Mouse (Mus musculus) neural tube, embryonic 14.5 days (tissue): ENCODE data around the gene Cd79a. TPM values are rescaled to one million over a fixed set of nuclear protein-coding genes. Genes with fewer than 3 reads are reported as not detected.

ENCODE experiments used
- ATAC-seq: fragments of 200-750 bp; cut with Nextera tagmentation; 2 replicates; pipeline ENCODE4 v1.8.0; 2017; ENCODE audit warnings: low read depth, mild to moderate bottlenecking, moderate TSS enrichment, moderate library complexity
- H3K27ac ChIP-seq: fragments of 300-500 bp; sonication (generic); 2 replicates; pipeline ENCODE4 v1.5.1; 2014; ENCODE audit warnings: low read depth, mild to moderate bottlenecking, control low read depth, low read length, moderate library complexity, mixed read lengths
- H3K27me3 ChIP-seq: fragments of 300-500 bp; sonication (generic); 2 replicates; pipeline ENCODE4 v1.6.1; 2014; ENCODE audit warnings: low read length; ENCODE audit not compliant: control insufficient read depth, insufficient read depth
- H3K36me3 ChIP-seq: fragments of 300-500 bp; sonication (generic); 2 replicates; pipeline ENCODE4 v1.6.1; 2014; ENCODE audit warnings: low read length, mixed read lengths; ENCODE audit not compliant: control insufficient read depth, insufficient read depth
- H3K4me1 ChIP-seq: fragments of 300-500 bp; sonication (generic); 2 replicates; pipeline ENCODE4 v1.6.1; 2014; ENCODE audit warnings: low read length; ENCODE audit not compliant: control insufficient read depth, insufficient read depth
- H3K4me2 ChIP-seq: fragments of 300-500 bp; sonication (generic); 2 replicates; pipeline ENCODE4 v1.6.1; 2014; ENCODE audit warnings: mild to moderate bottlenecking, low read depth, low read length, control low read depth
- H3K4me3 ChIP-seq: fragments of 300-500 bp; sonication (generic); 2 replicates; pipeline ENCODE4 v1.5.1; 2014; ENCODE audit warnings: low read depth, low read length, control low read depth, mixed read lengths
- H3K9ac ChIP-seq: fragments of 300-500 bp; sonication (generic); replicated peaks from 2 replicates; pipeline ENCODE4 v1.6.1; 2014; ENCODE audit warnings: low read depth, mild to moderate bottlenecking, control low read depth, low read length, mixed read lengths
- H3K9me3 ChIP-seq: fragments of 300-500 bp; sonication (generic); 2 replicates; pipeline ENCODE4 v1.6.1; 2016; ENCODE audit warnings: low read length; ENCODE audit not compliant: control insufficient read depth
- WGBS: fragments of 180-500 bp; shearing (Covaris S2); extraction: QIAGEN DNeasy Blood & Tissue Kit; methylation state at CpG from one replicate; pipeline ENCODE4 v1.1.7; 2014; 5-methylcytosine and 5-hydroxymethylcytosine counted together
- polyA plus RNA-seq: library from polyadenylated mRNA; unstranded; fragments of >200 nt; fragmentation: Nextera tagmentation; extraction: Ambion mirVana; gene quantifications from 2 replicates; pipeline ENCODE4 v1.2.1, GENCODE M21; 2014

Gene Cd79a
- 0.16 and 0.18 TPM in 2 replicates for polyA plus RNA-seq

DNA sequence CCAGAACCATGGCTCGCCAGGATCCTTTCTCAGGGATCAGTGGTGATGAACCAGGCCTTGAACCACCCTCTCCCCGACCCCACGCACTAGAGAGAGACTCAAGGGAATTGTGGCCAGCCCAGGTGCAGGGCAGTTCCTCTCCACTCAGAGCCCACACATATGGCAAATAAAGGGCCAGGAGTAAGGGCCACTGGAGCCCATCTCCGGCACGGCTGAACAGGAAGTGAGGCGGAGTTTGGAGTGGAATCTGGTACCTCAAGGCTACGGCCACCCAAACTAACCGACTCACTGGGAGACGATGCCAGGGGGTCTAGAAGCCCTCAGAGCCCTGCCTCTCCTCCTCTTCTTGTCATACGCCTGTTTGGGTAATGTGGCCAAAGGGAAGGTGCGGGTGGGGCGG, at the start of gene Cd79a:
Cd79a (plus strand) TSS at position 158 of the 400 bp plus-strand sequence.
- H3K4me2 ChIP-seq: no peak within 1 kb of the TSS
- no peak within 1 kb of the TSS for H3K4me3 ChIP-seq
- H3K4me1 ChIP-seq: no peaks in the 10 kb centered on the region
- WGBS: 79% methylated on average over 12 of the region's 12 CpGs
- no peaks in the 10 kb centered on the region for H3K36me3 ChIP-seq
- H3K27ac ChIP-seq: no peak within 1 kb of the TSS
- H3K27me3 ChIP-seq: no peaks in the 10 kb centered on the region
- ATAC-seq: no peak
- H3K9me3 ChIP-seq: no peaks in the 10 kb centered on the region
- no peak within 1 kb of the TSS for H3K9ac ChIP-seq

DNA sequence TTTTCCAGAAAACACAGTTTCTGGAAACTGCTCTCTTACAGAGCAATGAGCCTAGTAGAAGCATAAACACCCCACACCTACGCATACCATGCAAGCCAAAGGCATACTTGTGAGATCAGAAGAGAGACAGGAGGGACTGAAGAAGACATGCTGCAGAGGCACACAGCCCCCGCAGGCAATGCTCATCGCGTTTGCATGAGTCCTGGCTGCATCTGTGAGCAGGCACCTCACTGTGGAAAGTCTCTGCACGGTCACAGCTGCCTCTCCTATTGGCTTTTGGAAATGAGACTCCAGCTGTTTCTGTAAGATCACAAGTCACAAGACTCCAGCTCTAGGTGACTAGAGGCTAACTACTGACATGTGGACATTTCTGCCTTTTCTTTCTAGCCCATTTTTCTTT, 47.0 kb upstream of the Cd79a start:
- no peaks in the 10 kb centered on the region for H3K36me3 ChIP-seq
- 38% methylated on average over 5 of the region's 5 CpGs for WGBS
- no peak for ATAC-seq
- H3K27me3 ChIP-seq: no peaks in the 10 kb centered on the region
- no peaks in the 10 kb centered on the region for H3K4me1 ChIP-seq
- no peak overlapping the region for H3K4me2 ChIP-seq
- no peaks in the 10 kb centered on the region for H3K9me3 ChIP-seq
- H3K27ac ChIP-seq: no peak overlapping the region
- no peak overlapping the region for H3K9ac ChIP-seq
- no peak overlapping the region for H3K4me3 ChIP-seq

DNA sequence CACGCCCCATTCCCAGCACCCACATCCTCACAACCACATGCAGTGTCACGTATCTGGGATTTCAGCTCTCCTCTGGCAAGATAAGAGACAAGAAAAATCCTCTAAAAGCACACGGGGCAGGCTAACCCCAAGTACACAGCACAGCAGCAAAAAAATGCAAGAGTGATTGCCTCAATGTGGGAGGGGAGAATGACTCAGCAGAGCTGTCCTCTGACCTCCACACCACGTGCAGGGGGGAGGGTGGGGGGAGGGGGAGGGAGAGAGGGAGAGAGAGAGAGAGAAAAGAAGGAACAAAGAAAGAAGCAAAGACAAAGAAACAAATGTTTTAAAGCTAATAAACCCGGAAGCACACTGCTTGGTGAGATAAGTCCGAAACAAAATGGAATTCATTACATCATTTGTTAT, 46.3 kb upstream of the Cd79a start:
- no peaks in the 10 kb centered on the region for H3K4me1 ChIP-seq
- H3K27ac ChIP-seq: no peak overlapping the region
- no peaks in the 10 kb centered on the region for H3K9me3 ChIP-seq
- WGBS: 33% methylated on average over 6 of the region's 6 CpGs
- no peaks in the 10 kb centered on the region for H3K36me3 ChIP-seq
- no peak overlapping the region for H3K9ac ChIP-seq
- H3K4me3 ChIP-seq: no peak overlapping the region
- no peak overlapping the region for H3K4me2 ChIP-seq
- no peak for ATAC-seq
- no peaks in the 10 kb centered on the region for H3K27me3 ChIP-seq

DNA sequence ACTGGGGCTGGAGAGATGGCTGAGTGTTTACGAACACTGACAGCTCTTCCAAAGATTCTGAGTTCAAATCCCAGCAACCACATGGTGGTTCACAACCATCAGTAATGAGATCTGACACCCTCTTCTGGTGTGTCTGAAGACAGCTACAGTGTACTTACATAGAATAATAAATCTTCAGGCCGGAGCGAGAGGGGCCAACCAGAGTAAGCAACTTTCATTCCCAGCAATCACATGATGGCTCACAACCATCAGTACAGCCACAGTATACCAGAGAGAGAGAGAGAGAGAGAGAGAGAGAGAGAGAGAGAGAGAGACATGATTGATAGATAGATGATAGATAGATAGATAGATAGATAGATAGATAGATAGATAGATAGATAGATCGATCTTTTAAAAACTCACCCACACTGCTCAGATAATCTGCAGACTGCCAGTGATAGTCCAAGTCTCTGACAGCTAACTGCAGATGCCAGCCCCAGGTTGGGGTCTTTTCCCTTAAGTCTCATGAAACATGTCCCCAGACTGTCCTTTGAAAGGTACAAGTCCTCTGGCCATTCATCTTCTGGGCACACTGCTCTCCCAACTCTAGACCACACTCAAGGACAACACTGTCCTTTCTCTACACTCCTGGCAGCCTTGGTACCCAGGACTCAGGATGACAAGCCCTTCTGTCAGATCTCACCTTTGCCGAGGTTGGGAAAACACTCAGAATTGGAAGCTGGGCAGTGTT, 45.4 kb upstream of the Cd79a start:
- no peak overlapping the region for H3K27ac ChIP-seq
- H3K4me1 ChIP-seq: no peaks in the 10 kb centered on the region
- H3K9me3 ChIP-seq: no peaks in the 10 kb centered on the region
- no peaks in the 10 kb centered on the region for H3K36me3 ChIP-seq
- no peak for ATAC-seq
- 82% methylated on average over 5 of the region's 5 CpGs for WGBS
- no peak overlapping the region for H3K4me3 ChIP-seq
- no peak overlapping the region for H3K4me2 ChIP-seq
- no peaks in the 10 kb centered on the region for H3K27me3 ChIP-seq
- no peak overlapping the region for H3K9ac ChIP-seq

DNA sequence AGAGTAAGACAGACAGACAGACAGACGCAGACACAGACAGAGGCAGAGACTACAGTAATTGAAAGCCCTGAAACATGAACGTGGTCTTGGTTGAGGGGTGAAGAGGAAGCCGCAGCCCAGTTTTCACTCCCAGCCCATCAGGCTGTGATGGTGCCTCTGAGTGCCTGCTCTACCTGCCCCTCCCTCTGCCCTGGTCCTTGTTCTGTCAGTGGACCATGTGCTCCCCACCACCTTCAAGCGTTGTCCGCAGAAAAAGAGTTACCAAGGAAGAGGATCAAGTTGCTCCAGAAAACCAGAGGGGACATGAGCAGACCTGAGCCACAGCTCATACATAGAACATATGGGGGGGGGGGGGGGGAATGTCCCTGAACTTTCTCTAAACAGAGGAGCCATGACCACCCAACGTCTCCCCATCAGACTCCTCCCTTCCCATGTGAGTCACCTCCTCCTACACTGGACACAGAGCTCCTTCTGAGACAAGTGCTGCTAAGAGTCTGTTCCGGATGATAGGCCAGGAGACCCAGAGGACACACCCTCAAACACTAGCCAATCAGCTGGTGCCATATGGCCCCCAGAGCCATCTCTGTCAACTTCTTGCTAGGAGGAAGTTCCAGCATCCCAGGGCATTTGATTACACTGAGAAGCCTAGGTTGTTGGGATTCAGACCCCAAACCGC, 44.5 kb upstream of the Cd79a start:
- no peak for ATAC-seq

DNA sequence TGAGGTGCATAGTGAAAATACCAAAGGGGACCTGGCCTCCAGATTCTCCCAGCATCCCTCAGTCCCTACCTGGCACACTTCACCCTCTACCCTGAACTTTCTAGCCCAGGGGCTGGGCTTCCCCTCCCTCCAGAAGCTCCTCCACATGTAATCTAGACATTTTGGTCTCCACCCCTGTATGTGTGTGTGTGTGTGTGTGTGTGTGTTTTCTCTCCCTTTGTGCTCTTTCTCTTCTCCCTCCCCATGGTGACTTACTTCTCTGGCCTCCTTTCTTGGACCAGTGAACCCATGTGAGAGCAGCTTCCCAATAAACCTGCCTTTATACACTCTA, 44.0 kb upstream of the Cd79a start:
- no peaks in the 10 kb centered on the region for H3K27me3 ChIP-seq
- no peak overlapping the region for H3K27ac ChIP-seq
- H3K9ac ChIP-seq: no peak overlapping the region
- ATAC-seq: no peak
- no peaks in the 10 kb centered on the region for H3K4me1 ChIP-seq
- no peak overlapping the region for H3K4me2 ChIP-seq
- H3K36me3 ChIP-seq: no peaks in the 10 kb centered on the region
- no peaks in the 10 kb centered on the region for H3K9me3 ChIP-seq
- H3K4me3 ChIP-seq: no peak overlapping the region

More for the DNA sequence above, 44.5 kb upstream of the Cd79a start:
- WGBS: 82% methylated on average over 8 of the region's 8 CpGs
- no peak overlapping the region for H3K4me2 ChIP-seq
- H3K27ac ChIP-seq: no peak overlapping the region
- no peaks in the 10 kb centered on the region for H3K9me3 ChIP-seq
- no peaks in the 10 kb centered on the region for H3K36me3 ChIP-seq
- no peaks in the 10 kb centered on the region for H3K27me3 ChIP-seq
- no peaks in the 10 kb centered on the region for H3K4me1 ChIP-seq
- no peak overlapping the region for H3K4me3 ChIP-seq
- no peak overlapping the region for H3K9ac ChIP-seq

DNA sequence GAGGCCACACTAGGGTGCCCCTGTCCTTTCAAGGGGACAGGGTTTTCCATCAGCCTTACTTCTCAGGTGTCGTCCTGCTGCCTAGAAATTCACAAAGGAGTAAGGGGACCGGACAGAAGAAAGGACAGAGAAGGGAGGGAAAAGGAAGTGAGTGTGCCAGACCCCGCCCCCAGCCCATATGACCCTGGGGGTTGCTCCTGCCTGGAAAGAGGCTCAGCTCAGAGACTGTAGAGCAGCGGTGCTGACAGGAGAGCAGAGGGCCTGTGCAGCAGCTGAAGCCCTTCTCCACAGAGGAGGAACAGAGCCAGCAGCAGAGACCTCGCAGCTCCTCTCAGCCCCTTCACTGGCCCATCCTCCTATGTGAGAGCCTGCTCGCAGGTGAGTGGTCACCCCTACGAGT, 43.5 kb upstream of the Cd79a start:
- H3K4me2 ChIP-seq: no peak overlapping the region
- 52% methylated on average over 7 of the region's 7 CpGs for WGBS
- H3K4me3 ChIP-seq: no peak overlapping the region

DNA sequence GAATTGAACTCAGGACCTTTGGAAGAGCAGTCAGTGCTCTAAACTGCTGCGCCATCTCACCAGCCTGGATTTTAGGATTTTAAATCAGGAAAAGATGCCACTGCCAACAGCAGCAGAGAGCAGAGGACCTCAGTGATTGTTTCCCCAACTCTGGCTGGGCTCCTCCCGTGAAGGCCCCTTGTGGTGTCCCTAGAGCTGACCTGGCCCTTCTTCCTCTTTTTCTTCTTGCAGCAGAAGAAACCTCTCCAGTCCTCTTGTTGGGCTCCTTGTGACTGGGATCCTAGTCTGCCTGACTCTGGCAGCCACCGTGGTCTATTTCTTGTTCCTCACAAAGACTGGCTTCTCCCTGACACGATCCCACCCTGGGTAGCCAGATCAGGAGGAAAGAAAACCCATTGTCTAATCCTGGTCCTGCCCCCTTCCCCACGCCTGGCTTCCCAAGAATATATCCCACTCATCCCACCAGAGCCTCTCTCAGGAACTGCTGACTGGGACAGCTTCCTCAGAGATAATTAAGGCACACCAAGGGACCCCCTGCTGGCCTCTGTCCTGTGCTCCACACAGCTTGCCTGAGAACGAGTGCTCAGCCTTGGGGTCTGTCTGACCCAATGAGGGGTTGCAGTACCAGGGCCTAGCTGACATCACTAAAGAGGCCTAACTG, 40.6 kb upstream of the Cd79a start:
- H3K9me3 ChIP-seq: no peaks in the 10 kb centered on the region
- WGBS: 37% methylated on average over 6 of the region's 6 CpGs
- no peaks in the 10 kb centered on the region for H3K4me1 ChIP-seq
- no peaks in the 10 kb centered on the region for H3K36me3 ChIP-seq
- ATAC-seq: no peak
- H3K4me2 ChIP-seq: no peak overlapping the region
- H3K4me3 ChIP-seq: no peak overlapping the region
- H3K9ac ChIP-seq: no peak overlapping the region
- H3K27ac ChIP-seq: no peak overlapping the region
- H3K27me3 ChIP-seq: no peaks in the 10 kb centered on the region

More for the DNA sequence above, 43.5 kb upstream of the Cd79a start:
- Histone ChIP-seq H3K36me3 (no peaks in the 10 kb centered on the region), H3K4me1 (no peaks in the 10 kb centered on the region), H3K27ac (no peak overlapping the region), H3K9me3 (no peaks in the 10 kb centered on the region), H3K9ac (no peak overlapping the region), H3K27me3 (no peaks in the 10 kb centered on the region)
- ATAC-seq: no peak

DNA sequence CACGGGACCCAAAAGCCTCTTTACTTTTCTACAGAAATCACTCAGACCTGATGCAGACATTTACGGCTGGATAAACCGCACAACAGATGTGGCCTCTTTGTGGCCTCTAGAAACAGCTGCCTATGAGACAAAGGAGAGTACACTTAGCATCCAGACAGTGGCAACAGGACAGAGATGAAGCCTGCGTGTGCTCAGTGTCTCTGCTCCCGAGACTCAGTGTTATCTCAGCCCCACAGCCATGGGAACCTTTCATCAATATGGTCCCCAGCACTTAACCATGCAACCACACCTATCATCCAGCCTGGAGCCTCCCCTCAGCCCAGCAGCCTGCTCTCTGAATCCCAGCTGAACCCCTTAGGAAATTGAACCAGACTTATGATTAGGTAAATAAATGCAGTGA, 37.9 kb upstream of the Cd79a start:
- no peak overlapping the region for H3K9ac ChIP-seq
- no peak for ATAC-seq

More for the DNA sequence above, 37.9 kb upstream of the Cd79a start:
- H3K36me3 ChIP-seq: no peaks in the 10 kb centered on the region
- no peaks in the 10 kb centered on the region for H3K4me1 ChIP-seq
- no peaks in the 10 kb centered on the region for H3K9me3 ChIP-seq
- no peak overlapping the region for H3K27ac ChIP-seq
- no peaks in the 10 kb centered on the region for H3K27me3 ChIP-seq
- no peak overlapping the region for H3K4me3 ChIP-seq
- WGBS: 53% methylated on average over 5 of the region's 5 CpGs
- H3K4me2 ChIP-seq: no peak overlapping the region
